Mouse (Mus musculus) neural tube, embryonic 15.5 days (tissue): ENCODE measurements at regions not wholly inside any gene's neighbourhood (a gene's known extent, or its start where the extent isn't known, plus 50 kb on each side); places are given as distances from the start of the nearest gene placed in this dataset.

ENCODE experiments used
- ATAC-seq: fragments of 200-750 bp; cut with Nextera tagmentation; 2 replicates; pipeline ENCODE4 v1.8.0; 2017; ENCODE audit warnings: mild to moderate bottlenecking, moderate TSS enrichment, moderate library complexity; ENCODE audit not compliant: low FRiP score
- H3K27ac ChIP-seq: fragments of 300-500 bp; sonication (generic); replicated peaks from 2 replicates; pipeline ENCODE4 v1.5.1; 2015; ENCODE audit warnings: mild to moderate bottlenecking, inconsistent platforms
- H3K27me3 ChIP-seq: fragments of 300-500 bp; sonication (generic); replicated peaks from 2 replicates; pipeline ENCODE4 v1.6.1; 2015; ENCODE audit warnings: inconsistent platforms
- H3K36me3 ChIP-seq: fragments of 300-500 bp; sonication (generic); 2 replicates; pipeline ENCODE4 v1.6.1; 2015; ENCODE audit warnings: inconsistent platforms
- H3K4me1 ChIP-seq: fragments of 300-500 bp; sonication (generic); 2 replicates; pipeline ENCODE4 v1.6.1; 2015; ENCODE audit warnings: inconsistent platforms
- H3K4me2 ChIP-seq: fragments of 300-500 bp; sonication (generic); 2 replicates; pipeline ENCODE4 v1.6.1; 2015; ENCODE audit warnings: inconsistent platforms, mild to moderate bottlenecking, moderate library complexity
- H3K4me3 ChIP-seq: fragments of 300-500 bp; sonication (generic); replicated peaks from 2 replicates; pipeline ENCODE4 v1.5.1; 2015; ENCODE audit warnings: mild to moderate bottlenecking, inconsistent platforms
- H3K9ac ChIP-seq: fragments of 300-500 bp; sonication (generic); replicated peaks from 2 replicates; pipeline ENCODE4 v1.6.1; 2015; ENCODE audit warnings: mild to moderate bottlenecking, inconsistent platforms
- H3K9me3 ChIP-seq: fragments of 300-500 bp; sonication (generic); replicated peaks from 2 replicates; pipeline ENCODE4 v1.6.1; 2016; ENCODE audit warnings: inconsistent platforms
- WGBS: fragments of 180-500 bp; shearing (Covaris S2); methylation state at CpG from one replicate; pipeline ENCODE4 v1.1.7; 2015; ENCODE audit warnings: mixed read lengths; 5-methylcytosine and 5-hydroxymethylcytosine counted together

DNA sequence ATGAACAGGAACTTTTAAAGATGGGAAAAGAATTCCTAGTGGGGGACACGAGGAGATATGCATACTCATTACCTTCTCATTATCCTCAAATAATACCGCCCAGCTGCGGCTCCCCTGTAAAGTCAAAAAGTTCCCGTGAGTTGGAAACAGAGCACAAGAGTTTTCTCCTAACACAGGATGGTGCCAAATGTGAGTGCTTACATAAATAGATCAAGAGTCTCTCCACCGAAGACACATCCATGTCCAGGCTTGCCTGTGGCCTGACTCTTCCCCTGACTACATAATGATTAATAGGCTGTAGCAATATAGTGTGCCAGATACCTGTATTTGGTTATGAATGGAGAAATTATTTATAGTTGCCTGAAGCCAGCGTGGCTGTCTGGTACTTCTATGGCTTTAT, 281.8 kb upstream of the Klf3 start:
- WGBS = 69% methylated on average over 6 of the region's 6 CpGs
- H3K4me1 ChIP-seq = no peaks in the 10 kb centered on the region
- H3K4me3 ChIP-seq = no peak overlapping the region
- H3K9me3 ChIP-seq = no peaks in the 10 kb centered on the region
- ATAC-seq = no peak
- no peak overlapping the region for H3K4me2 ChIP-seq
- H3K27ac ChIP-seq = no peak overlapping the region
- H3K36me3 ChIP-seq = no peaks in the 10 kb centered on the region
- H3K9ac ChIP-seq = no peak overlapping the region
- no peaks in the 10 kb centered on the region for H3K27me3 ChIP-seq

DNA sequence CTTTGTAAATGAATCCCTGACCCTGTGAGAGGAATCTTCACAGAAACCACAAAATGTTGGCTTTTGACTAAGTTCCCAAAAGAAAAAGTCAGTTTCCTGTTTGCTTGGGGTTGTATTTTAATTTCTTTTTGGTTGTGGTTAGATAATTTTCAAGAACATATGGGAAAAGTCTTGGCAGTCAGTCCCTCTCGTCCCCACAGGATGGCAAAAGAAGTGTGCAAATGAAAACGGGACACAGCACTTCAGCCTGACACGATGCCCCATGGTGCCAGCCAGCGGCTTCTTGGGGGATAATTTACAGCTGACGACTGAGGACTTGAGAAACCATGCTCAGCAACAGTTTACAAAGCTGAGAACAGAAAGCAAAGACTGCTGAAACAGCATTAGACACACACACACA, 281.2 kb upstream of the Klf3 start:
- 8% methylated on average over 5 of the region's 5 CpGs for WGBS
- ATAC-seq = no peak
- Histone ChIP-seq H3K27ac (no peak overlapping the region), H3K9ac (no peak overlapping the region), H3K4me3 (no peak overlapping the region), H3K9me3 (no peaks in the 10 kb centered on the region), H3K4me1 (no peaks in the 10 kb centered on the region), H3K4me2 (no peak overlapping the region), H3K27me3 (no peaks in the 10 kb centered on the region), H3K36me3 (no peaks in the 10 kb centered on the region)

DNA sequence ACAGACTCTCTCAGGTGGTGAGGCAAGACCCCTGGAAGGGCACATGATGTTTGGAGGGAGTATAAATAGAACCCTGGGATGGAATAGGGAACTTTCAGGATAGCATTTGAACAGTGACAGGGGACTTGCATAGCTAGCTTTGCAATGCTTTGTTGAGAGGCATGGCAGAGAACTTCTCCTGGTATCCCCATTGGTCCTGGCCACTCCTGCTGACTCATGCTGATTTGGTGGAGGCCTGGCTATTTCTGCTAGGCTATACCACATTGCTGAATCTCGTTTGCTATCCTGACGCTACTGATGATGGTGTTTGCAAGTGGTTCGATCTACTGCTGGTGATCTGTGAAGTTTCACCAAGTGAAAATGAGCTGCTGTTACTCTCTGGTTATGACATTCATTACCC, 276.7 kb upstream of the Klf3 start:
- H3K4me3 ChIP-seq = no peak overlapping the region
- H3K27ac ChIP-seq = no peak overlapping the region
- no peaks in the 10 kb centered on the region for H3K9me3 ChIP-seq
- H3K4me2 ChIP-seq = no peak overlapping the region
- ATAC-seq = no peak
- no peaks in the 10 kb centered on the region for H3K4me1 ChIP-seq
- no peaks in the 10 kb centered on the region for H3K36me3 ChIP-seq
- no peak overlapping the region for H3K9ac ChIP-seq
- no peaks in the 10 kb centered on the region for H3K27me3 ChIP-seq
- 91% methylated on average over 3 of the region's 3 CpGs for WGBS

DNA sequence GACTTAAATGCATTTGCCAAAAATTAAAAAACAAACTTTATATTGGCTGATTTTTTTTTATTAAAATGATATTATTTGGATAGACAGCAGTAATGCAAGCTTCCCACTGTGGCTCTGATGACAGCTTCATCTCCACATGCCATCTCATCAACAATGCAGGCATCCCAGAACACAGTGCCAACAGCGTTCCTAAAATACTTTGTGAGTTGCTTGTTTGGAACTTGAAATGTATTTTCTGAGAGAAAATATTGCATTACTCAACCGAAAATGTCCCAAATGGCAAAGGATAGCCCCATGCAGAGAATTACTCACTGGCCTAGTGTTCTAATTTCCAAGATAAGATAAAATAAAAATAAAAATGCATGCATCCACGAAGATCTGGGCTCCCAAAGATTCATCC, 275.2 kb upstream of the Klf3 start:
- no peaks in the 10 kb centered on the region for H3K36me3 ChIP-seq
- 72% methylated on average over 3 of the region's 3 CpGs for WGBS

DNA sequence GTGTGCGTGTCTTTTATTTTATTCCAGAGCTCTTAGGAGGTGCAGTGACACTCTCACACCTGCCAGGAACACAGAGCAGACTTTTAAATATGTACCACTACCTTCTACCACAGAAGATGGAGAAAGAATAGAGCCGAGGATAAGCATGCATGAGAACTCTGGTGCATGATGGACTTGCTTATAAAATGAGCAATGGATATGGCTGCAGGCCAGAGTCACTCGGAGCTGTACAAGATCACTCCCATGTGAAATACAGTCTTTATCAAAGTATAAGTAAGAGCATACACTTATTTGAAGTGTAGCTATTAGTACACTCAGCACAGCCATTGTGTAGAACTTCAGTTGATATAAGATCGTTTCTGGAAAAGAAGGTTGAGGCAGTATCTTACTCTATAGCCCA, 268.8 kb upstream of the Klf3 start:
- H3K36me3 ChIP-seq = no peaks in the 10 kb centered on the region
- 92% methylated on average over 4 of the region's 4 CpGs for WGBS
- no peak overlapping the region for H3K4me2 ChIP-seq
- no peaks in the 10 kb centered on the region for H3K27me3 ChIP-seq
- no peak overlapping the region for H3K4me3 ChIP-seq
- no peaks in the 10 kb centered on the region for H3K4me1 ChIP-seq
- no peak overlapping the region for H3K9ac ChIP-seq
- H3K27ac ChIP-seq = no peak overlapping the region
- H3K9me3 ChIP-seq = no peaks in the 10 kb centered on the region
- no peak for ATAC-seq

More for the DNA sequence above, 275.2 kb upstream of the Klf3 start:
- no peaks in the 10 kb centered on the region for H3K9me3 ChIP-seq
- H3K27me3 ChIP-seq = no peaks in the 10 kb centered on the region
- H3K9ac ChIP-seq = no peak overlapping the region
- no peak overlapping the region for H3K4me2 ChIP-seq
- H3K4me3 ChIP-seq = no peak overlapping the region
- no peak for ATAC-seq
- H3K27ac ChIP-seq = no peak overlapping the region
- no peaks in the 10 kb centered on the region for H3K4me1 ChIP-seq

DNA sequence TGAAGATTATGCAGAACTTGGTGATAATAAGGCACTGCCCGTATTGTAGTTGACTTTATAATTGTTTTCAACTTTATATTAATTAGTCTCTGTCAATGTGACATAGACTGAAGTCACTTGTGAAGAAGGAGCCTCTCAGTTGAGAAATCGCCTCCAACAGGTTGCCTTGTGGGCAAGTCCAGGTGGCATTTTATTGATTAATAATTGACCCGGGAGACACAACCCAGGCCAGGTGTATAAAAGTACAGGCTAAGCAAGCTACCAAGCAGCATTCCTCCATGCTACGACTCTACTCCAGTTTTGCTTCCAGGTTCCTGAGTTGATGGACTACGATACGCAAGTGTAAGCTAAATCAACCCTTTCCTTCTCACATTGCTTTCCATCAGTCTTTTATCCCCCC, 268.2 kb upstream of the Klf3 start:
- ATAC-seq = no peak
- H3K4me2 ChIP-seq = no peak overlapping the region
- WGBS = 97% methylated on average over 6 of the region's 6 CpGs

DNA sequence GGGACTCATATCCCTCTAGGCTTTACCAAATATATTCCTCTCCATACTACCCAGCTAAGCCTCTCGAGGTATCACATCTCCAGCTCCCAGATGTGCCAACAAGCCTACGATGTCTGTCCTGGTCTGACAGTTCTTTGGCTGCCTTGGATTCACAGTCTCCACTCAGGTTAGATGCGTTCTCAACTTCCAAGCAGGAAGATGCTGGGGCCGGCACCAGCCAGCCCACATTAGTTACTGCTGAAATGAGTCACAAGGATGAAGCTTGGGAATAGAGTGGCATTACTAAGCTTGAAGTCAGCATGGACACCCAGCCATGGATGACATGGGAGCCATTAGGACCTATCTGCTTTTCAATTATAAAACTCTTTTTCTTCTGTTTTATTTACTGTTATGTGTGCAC, 267.6 kb upstream of the Klf3 start:
- ATAC-seq = no peak
- Histone ChIP-seq H3K4me2 (no peak overlapping the region), H3K36me3 (no peaks in the 10 kb centered on the region), H3K4me3 (no peak overlapping the region), H3K4me1 (no peaks in the 10 kb centered on the region), H3K9me3 (no peaks in the 10 kb centered on the region), H3K9ac (no peak overlapping the region), H3K27ac (no peak overlapping the region), H3K27me3 (no peaks in the 10 kb centered on the region)
- 95% methylated on average over 4 of the region's 4 CpGs for WGBS

More for the DNA sequence above, 268.2 kb upstream of the Klf3 start:
- Histone ChIP-seq H3K27me3 (no peaks in the 10 kb centered on the region), H3K9me3 (no peaks in the 10 kb centered on the region), H3K9ac (no peak overlapping the region), H3K36me3 (no peaks in the 10 kb centered on the region), H3K4me3 (no peak overlapping the region), H3K4me1 (no peaks in the 10 kb centered on the region), H3K27ac (no peak overlapping the region)

DNA sequence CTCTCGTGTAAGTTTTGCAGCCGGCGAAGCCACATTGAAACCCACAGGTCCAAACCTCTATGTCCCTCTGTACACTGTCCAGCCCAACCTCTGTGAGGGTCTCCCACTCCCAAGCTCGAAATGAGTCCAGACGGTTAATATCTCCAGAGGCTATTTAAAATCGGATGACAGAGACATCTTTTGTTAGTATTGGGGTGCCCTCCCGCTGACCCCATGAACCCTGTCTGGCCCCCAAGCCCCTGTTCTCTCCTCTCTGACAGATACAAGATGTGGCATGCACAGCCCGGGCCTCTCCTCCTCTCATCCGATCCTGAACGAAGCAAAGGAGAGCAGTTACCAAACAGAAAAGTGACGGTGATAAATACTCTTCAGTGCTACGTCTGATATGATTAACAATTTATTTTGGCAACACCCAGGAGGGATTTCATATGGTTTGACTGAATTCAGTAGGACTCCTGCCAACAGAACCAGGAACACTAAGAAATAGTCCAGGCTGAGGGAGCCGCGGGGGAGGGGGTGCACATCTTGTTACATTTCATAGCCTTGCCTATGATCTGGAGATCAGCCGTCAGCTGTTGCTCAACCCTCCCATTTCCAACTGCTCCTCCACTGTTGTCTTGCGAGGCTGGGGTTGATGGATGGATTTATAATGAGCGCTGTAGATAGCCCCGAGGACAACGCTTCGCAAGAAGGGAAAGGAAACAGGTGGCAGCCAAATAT, 266.6 kb upstream of the Klf3 start:
- Histone ChIP-seq H3K9ac (no peak overlapping the region), H3K9me3 (no peaks in the 10 kb centered on the region), H3K4me1 (no peaks in the 10 kb centered on the region), H3K4me2 (no peak overlapping the region), H3K4me3 (no peak overlapping the region), H3K27me3 (no peaks in the 10 kb centered on the region), H3K27ac (no peak overlapping the region), H3K36me3 (no peaks in the 10 kb centered on the region)
- no peak for ATAC-seq
- 57% methylated on average over 20 of the region's 20 CpGs for WGBS

DNA sequence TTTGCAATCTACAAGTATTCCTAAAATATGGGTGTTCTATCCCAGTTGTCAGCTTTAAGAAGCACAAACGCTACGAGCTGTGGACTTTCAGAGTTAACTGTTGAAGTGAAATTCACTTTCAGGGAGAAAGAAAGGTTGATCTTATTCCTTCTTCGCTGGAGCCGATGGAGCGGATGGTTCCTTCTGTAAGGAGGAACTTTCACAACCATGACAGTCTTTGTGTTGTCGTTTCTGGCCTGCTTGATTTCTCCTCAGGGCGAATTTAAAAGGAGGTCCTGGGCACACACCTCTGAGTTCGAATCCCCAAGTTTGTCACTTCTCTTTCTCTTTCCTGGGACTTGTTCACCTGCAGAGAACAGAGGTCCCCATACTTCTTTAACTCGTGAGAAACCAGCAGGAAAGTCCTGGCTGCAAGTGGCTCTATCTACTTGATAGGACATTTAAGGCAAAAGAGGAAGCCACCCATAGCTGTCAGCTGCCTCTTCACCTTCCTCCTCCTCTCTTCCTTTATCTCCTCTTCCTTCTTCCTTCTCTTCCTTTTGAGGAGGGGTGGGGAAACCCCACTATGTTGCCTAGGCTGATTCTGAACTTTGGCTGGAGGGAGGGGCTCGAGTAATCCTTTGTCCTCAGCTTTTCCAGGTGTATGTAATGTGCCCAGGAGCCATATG, 265.9 kb upstream of the Klf3 start:
- Histone ChIP-seq H3K27ac (no peak overlapping the region), H3K4me1 (no peaks in the 10 kb centered on the region), H3K4me2 (no peak overlapping the region), H3K27me3 (no peaks in the 10 kb centered on the region), H3K9me3 (no peaks in the 10 kb centered on the region), H3K36me3 (no peaks in the 10 kb centered on the region), H3K9ac (no peak overlapping the region), H3K4me3 (no peak overlapping the region)
- 80% methylated on average over 10 of the region's 10 CpGs for WGBS
- no peak for ATAC-seq

DNA sequence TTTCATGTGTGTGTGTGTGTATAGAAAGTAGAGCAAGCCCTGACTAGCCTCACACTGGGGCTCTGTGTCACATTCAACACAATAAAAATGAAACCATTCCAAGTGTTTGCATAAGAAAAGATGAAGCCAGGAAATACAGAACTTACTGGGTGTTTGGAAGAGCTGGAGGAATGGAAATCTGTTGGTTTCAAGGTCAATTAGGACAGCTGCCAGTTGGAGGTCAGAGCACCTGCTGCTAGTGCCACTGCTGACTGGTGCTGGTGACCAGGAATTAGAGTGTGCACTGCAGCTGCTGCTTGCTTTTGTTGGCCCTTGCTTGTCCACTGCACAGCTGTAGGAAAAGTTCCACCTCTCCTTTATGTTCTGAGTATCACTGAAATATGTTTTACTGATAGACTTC, 261.4 kb upstream of the Klf3 start:
- Histone ChIP-seq H3K4me1 (no peaks in the 10 kb centered on the region), H3K4me2 (no peak overlapping the region), H3K36me3 (no peaks in the 10 kb centered on the region), H3K9me3 (0 out of 2 replicates have a peak, but pooled peaks cover 4% of the 10 kb centered on the region), H3K9ac (no peak overlapping the region), H3K27me3 (no peaks in the 10 kb centered on the region), H3K4me3 (no peak overlapping the region), H3K27ac (no peak overlapping the region)
- ATAC-seq = no peak

DNA sequence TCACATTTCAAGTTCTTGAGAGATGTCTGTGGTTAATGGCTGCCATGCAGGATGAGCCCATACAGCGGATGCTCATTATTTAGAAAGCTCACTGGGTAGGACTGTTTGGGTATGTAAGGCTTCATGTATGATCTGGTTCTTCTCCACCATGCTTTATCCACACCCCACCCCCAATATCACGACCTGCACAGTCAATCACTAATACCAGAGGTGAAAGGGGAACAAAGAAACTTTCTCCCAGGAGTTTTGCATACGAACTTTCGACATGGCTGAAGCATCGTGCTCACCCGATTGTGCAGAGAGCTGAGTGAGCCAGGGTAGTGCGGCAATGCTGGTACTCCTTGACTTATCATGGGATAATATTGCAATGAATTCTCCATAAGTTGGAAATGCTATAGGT, 247.3 kb upstream of the Klf3 start:
- no peak for ATAC-seq
- Histone ChIP-seq H3K9ac (no peak overlapping the region), H3K4me1 (no peaks in the 10 kb centered on the region), H3K27me3 (no peaks in the 10 kb centered on the region), H3K36me3 (no peaks in the 10 kb centered on the region), H3K27ac (no peak overlapping the region), H3K4me2 (no peak overlapping the region), H3K9me3 (no peaks in the 10 kb centered on the region), H3K4me3 (no peak overlapping the region)
- WGBS = 91% methylated on average over 7 of the region's 7 CpGs

DNA sequence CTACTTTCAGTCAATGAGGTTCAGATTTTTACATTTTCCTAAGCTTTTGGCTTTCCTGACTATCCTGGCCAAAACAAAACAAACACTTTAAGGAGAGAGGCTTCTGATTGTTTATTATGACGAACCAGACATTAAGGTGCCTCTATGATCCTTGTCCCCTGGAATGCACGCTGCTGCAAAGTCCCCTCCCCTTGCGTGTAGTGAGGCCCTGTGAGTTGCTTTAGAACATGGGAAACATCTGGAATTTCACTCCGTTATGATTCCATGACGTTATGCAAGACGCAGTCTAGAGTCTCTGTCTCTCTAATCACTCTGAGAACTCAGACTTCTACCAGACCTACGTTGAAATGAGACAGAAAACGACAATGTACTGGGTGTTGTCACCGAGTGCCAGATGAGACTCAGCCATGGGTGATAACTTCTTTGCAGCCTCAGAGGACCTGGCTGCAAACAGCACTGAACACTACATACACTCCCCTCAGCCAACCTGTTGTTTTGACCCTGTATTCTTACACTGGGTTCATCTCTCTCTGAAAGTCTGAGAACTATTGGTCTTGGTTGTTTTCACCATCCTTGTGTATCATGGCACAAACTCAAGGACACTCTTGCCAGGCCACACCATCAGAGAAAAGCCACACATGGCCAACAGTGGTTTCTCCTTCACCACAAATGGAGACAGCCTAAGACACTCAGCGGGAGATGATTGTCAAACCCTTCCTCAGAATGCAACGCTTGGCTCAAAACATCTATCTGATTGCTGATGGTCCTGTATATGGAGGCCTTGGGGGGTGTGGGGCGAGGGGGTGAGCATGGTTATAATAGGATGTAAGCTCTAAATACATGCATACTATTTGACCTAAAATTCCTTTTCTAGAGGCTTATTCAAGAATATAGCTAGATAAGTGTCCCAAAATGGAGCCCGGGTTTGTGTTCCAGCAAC, 236.5 kb upstream of the Klf3 start:
- no peak overlapping the region for H3K9ac ChIP-seq
- H3K9me3 ChIP-seq = no peaks in the 10 kb centered on the region
- H3K4me2 ChIP-seq = no peak overlapping the region
- 93% methylated on average over 13 of the region's 13 CpGs for WGBS
- H3K36me3 ChIP-seq = no peaks in the 10 kb centered on the region
- H3K4me1 ChIP-seq = no peaks in the 10 kb centered on the region
- no peak for ATAC-seq
- H3K27me3 ChIP-seq = no peaks in the 10 kb centered on the region
- H3K4me3 ChIP-seq = no peak overlapping the region
- H3K27ac ChIP-seq = no peak overlapping the region
